Mouse (Mus musculus) urinary bladder, postnatal 25 days (tissue): ENCODE measurements around the gene Eif2s1.

Experiments used
- DNase-seq: peaks from one replicate; pipeline ENCODE4 v3.0.0; 2022; ENCODE audit warnings: low spot score

Eif2s1 gene

DNA sequence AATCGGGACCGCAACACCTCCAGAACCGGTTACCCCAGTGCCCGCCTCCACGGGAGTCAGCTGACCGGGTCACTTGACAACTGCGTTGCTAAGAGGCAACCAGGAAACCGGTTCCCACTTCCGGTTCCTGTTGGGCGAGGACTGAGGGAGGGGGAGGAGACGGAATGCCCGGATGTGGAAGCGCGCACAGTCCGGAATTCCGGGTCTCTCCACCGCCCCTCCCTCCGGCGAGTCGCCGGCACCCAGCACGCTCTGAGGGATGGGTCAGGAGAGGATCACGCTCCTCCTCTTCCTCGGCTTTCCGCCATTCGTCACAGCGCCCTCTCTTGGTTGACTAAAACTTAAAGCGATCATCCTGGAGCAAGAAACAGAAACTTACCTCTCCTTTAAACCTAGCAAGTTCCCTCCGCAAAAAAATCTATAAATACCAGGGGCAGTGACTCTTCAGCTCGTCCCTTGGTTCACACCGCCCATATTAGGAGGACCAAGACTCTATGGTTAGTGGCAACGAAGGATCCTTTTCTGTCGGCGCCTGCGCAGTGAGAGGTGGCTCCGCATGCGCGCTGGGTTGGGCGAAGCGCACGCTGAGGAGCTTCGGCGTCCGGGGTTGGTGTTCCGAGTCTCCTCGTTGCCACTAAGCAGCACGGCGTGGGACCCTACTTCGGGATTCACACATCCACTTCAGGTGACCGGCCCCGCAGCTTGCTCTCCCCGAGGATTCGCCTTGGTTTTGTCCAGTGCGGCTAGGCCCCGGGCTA is at the start of gene Eif2s1, which contains the start of gene Atp6v1d:
Gene Eif2s1 (plus strand): TSS at position 324 of the 758 bp plus-strand sequence.
Gene Atp6v1d (minus strand): TSS at position 143 of the 758 bp plus-strand sequence.
- DNase-seq: peak; percentile 96

DNA sequence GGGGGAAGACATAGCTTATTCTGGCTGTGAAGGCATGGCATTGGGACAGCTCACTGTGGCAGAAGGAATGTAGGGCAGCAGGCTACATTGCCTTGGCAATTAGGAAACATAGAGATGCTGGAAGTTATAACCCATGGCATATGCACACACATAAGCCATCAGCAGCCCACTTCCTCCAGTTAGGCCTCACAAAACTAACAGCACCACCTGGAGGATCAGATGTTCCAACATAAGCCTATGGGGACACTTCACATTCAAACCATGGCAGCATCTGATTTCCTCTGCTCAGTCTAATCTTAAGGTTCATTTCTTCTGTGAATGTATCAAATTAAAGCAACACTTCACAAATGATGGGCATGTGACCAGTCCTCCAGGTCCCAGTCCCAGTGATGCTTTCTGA is 47.2 kb upstream of the Eif2s1 start:
- DNase-seq: no peak

DNA sequence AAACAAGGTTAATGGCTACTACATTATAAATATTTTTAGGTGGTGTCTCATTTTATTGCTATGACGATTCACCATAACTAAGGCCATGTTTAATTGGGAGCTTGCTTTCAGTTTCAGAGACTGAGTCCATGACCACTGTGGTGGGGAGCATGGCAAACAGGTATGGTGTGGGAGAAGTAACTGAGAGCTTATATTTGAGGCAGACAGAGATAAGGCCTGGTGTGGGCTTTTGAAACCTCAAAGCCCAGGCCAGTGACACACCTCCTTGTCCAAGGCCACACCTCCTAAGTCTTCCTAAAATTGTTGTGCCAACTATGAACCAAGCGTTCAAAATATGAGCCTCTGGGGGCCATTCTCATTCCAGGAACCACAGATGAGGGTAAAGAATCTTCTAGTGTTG is 27.1 kb upstream of the Eif2s1 start:
- DNase-seq: no peak

DNA sequence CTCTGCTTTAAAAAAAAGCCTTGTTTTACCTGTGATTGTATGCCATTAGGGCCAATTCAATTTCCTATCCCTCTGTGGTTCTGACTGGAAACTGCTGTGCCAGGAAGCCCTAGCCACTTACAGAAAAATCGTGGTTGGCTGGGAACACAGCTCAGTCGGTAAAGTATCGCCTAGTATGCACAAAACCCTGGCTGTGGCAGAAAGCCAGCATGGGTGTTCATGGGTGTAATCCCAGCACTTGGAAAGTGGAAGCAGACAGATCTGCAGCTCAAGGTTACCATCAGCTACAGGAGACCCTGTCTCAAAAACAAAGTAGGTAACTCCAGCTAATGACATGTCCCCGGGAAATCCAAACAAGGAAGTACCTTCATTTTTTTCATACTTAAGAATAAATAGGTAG is 21.7 kb upstream of the Eif2s1 start:
- DNase-seq: no peak

DNA sequence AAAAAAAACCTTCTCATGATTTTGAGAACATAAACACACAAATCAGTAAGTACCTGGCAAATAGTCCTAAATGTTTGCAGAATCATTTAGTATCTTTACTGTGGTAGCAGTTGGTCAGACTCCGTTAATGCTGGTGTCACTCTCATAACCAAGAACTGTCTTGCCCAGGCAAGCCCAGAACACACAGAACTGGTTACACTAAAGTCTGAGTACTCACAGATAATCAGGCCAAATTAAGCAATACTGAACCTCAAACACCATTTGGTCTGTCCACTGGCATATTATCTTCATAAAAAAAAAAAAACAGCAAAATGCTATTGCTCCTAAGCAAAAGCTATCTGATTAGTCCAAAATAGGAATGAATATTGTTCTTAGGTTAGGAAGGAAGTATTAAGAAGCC is 19.2 kb upstream of the Eif2s1 start:
- DNase-seq: no peak

DNA sequence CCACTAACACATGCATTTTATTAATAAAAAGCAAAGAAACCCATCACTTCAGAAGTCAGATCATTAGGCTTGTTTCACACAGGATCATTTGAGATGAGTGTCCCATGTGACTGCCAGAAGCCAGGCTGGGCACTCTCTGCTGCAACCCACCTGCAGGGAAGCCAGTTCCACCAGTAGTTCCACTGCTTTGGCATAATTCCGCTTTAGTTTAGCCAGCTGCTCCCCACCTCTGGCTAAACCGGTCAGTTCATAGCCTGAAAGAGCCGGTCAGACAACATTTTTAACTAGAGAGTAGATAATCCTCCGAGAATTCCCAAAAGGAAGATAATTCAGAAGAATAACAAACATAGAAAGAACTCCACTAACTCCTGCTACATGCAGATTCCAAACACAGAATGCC is 13.4 kb upstream of the Eif2s1 start:
- DNase-seq: peak; percentile 29

DNA sequence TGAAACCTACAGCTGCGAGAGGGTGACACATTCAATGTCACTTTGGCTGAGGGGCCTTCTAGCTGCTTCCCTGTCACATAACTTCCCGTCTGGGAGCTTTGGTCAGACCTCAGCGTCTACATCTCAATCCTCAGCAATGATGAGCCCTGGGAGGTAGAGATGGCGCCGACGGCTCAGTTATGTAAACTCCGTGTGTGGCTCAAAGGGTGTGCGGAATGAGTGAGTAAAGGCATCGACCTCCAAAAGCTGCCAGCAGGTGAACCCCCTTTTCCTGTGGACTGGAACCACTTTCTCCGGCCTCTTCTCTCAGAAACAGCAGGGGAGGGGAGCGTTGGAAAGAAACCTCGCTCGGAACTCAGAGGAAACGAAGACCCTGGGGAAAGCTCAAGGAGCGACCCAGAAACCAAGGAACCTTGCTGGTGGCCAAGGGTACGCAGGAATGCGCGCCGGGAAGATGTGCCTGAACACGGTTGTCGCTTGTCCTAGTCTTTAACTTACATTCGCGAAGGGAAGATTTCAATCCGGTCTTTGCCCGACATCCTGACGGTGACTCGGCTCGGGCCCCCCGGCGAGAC is 611 bp upstream of the Eif2s1 start:
- no peak for DNase-seq

DNA sequence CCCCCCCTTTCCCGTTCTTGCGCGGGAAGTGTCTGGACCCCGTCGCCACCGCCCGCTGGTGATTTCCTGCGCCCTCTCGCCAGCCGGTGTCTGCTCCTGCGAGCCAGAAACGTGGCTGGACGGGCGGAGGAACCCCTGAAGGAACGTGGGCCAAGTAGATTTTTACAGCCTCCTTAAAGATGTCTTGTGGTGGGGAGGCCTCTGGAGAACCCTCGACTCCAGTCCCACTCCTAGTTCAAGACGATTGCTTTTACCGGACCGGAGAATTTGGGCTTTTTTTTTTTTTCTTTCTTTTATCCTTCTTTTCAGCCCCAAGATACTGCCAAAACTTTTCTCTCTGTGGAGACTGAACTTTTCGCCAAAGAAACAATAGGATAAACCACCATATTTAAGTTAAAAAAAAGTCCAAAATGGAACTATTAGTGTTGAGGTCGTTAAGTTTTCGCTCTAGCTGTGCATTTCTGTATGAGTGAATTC is 673 bp downstream of the Eif2s1 start:
- no peak for DNase-seq

DNA sequence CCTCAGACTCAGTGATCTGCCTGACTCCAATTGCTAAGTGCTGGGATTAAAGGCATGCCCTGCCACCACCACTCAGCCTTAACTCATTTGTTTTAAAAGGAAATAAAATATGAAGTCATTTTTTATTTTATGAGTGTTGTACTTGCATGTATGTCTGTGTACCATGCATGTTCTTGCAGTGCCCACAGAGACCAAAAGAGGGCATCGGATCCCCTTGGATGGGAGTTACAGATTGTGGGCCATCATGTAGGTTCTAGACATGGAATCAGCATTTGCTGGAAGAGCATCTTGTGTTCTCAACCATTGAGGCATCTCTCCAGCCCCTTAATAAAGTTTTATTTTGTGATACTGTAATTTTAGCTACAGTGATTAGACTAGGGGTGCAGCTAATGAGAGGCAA is 3.8 kb downstream of the Eif2s1 start:
- no peak for DNase-seq

DNA sequence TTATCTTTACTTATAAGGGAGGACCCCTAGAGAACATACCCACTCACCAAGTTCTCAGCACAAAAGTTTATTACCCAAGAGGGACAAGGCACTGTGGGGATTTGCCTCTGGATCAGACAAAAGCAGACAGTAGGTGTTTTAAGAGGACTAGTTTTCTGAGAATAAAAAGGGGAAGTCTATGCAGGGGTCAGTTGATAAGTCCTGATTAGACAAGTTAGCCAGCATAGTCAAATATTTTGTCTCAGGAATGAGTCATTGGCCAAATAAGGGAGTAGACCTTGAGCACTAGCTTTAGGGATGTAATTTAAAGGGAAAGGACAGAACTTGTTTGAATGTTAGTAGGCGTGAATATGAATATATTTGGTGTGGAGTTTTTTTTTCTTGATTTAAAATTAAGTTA is 6.5 kb downstream of the Eif2s1 start:
- DNase-seq: no peak

DNA sequence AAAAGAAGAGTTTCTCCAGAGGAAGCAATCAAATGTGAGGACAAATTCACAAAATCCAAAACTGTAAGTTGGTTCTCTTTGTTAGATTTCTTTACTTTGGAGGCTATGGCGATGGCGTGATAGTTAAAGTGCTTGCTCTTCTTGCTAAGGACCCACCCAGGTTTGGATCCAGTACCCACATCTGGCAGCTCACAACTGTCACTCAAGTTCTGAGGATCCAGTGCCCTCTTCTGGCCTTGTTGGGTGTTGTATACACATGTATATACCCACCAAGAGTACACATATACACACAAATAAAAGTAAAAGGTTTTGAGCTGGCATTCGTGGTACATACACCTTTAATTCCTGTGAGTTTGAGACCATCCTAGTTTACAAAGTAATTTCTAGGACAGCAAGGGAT is 13.0 kb downstream of the Eif2s1 start:
- no peak for DNase-seq

DNA sequence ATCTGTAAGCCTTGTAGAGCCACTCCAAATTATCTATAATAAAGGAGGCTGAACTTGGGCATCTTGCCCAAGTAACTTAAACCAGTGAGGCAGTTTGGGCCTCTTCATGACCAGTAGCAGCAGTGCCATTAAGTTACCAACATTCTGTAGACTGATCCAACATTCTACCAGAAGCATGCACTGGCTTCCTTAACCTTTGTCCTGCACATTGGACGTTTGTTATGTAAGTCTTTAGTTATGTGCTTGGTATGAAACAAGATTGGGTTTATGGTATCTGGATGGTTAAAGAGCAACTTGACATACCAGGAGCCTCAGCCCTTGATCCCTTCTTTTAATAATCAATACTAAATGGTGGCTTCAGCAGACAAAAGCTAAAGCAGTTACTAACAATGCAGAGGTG is 28.4 kb downstream of the Eif2s1 start:
- DNase-seq: no peak

DNA sequence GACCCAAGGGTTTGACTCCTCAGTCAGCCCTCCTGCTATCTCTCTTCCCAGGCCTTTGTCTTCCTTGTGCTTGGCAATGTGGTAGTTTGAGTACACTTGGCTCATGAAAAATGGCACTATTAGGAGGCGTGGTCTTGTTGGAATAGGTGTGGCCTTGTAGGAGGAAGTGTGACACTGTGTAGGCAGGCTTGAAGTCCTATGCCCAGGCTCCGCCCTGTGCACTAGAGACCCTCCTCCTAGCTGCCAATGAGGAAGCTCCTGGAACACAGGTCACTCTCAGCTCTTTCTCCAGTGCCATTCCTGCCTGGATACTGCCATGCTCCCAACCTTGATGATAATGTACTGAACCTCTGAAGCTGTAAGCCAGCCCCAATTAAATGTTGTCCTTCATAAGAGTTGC is 29.5 kb downstream of the Eif2s1 start:
- no peak for DNase-seq

DNA sequence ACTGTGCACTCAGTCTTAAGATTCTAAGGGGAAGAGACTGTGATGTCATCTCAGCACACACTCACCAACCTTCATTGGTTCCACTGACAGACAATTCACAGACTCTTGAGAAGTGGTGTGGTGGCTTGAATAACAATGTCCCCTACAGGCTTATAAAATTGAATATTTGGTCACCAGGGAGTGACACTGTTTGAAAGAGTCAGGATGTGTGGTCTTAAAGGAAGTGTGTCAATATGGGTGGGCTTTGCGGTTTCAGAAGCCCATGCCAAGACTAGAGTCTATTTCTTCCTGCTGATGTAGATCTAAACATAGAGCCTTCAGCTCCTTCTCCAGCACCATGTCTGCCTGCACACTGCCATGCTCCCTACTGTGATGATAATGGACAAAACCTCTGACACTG is 36.2 kb downstream of the Eif2s1 start:
- DNase-seq: no peak

DNA sequence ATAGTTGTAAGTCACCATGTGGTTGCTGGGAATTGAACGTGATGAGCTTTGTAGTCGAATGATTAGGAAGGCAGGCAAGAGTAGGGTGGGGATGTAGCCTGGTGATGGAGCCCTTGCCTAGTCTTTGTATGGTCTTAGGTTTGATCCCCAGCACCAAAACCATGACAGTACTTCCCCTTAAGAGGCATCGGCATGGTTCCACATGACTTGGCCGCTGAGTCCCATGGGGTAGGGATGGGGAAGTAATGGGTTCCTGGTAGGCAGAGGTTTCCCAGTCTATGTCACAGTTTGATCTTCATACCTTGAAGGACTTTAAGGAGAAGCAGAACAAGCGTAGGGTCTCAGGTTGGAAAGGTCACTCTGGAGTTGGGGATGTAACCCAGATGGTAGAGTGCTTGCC is 39.8 kb downstream of the Eif2s1 start:
- DNase-seq: no peak

DNA sequence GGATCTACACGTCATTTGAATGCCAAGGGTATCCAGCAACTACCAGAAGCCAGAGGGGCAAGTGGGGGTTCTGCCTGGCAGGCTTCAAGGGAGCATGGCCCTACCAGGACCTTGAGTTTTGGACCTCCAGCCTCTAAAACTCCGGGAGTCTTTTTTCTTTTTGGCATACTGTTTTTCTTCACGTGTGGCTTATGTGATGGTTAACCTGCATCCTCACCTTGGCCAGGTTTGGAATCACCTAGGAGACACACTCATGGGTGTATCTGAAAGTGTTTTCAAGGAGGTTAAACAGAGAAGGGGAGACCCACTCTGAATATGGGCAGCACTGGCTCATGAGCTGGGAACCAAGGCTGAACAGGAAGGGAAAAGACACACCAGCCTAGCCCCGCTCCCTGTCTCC is 41.7 kb downstream of the Eif2s1 start:
- DNase-seq: no peak

DNA sequence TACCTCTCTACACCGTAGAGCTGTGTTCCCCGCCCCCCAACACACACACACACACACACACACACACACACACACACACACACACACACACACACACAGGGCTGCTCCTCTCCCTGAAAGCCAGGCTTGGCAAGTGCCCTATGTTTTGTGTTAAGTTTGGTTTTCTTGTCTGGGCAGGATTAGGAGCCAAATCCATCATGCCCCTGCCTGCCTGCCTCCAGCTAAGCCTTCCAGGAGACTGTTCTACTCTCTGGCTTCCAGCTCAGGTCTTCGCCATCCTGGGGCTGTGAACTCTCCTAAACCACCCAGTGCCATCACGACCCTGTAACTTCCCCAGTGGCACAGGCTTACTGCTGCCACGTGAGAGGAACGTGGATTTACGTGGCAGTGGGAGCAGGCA is 42.9 kb downstream of the Eif2s1 start:
- no peak for DNase-seq

DNA sequence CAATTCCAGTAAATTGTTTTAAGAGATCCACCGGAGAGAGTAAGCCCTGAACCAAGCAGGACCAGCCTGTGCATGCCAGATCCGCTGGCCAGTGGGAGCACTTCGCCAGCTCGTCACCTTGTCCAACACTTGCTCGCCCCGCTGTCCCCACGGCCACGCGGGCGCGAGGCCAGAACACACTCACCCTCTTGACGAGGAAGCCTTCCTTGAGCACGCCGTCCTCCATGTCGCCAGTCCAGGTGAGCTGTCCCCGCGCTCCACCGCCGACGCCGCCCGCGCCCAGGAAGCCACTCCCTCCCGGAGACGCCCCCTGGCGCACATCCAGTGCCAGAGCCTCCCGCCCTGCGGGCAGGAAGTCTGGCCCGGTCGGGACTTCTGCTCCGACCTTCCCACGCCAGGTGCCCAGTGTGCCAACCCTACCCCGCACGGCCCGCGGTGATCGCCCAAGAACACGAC is 45.1 kb downstream of the Eif2s1 start, which contains the start of gene Plek2:
Gene Plek2 (minus strand): TSS at position 258 of the 456 bp plus-strand sequence.
- DNase-seq: peak; percentile 78

DNA sequence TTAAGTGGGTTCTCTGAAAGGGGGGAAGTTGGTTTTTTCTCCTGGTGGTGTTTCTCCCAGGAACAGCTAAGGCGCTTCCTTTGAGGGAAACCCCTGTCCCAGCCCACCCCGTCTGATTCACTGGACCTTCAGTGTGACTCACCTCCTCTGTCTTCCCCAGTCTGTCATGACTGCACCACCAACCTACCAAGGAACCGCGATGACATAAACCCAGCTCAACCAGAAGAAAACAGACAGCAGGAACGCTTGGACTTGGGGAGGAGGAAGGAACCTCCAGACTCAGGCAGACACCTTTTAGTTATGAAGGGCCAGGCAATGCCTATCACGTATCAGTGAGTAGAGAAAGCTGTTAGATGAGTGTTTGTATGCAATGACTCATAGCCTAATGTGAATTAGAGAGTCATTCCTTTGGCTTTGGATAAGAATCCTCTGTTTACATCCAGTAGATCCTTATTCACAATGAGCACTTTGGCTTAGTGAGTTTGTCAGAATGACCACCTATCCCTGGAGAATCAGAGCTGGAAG is 46.5 kb downstream of the Eif2s1 start:
- DNase-seq: no peak

DNA sequence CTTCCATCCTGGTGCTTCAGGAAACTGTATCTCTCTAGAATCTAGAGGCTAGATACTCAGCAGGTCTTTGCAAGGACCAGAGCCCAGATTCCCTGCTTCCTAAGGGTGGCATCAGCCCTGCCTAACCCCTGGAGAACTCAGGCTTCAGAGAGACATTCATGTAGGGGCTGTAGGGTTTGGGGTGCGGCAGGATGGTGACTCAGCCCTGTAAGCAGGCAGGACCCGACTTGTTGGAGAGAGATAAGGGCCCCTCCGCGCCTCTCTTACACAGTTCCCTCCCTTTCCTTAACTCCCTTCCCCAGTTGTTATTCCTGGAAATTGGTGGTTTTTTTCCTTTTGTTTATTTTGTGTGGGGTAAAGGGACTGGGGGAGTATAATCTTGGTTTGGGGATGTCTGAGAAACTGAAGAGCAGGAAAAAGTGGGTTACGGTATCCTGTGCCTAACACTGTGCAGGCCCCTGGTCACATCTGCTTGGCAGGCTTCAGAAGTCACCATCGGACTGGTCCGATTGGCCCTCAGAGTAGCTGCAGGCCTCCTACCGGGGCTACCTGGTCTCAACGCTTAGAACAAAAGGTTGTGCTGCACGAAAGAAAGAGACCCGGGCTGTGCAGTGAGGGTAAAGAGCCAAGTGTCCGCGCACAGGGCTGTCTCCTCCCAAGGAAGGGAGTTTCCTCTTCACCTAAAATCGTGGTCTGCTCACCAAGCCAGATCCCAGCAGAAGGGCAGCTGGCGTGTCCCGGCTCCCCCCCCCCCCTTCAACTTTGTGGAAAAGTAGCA is 49.3 kb downstream of the Eif2s1 start:
- no peak for DNase-seq

DNA sequence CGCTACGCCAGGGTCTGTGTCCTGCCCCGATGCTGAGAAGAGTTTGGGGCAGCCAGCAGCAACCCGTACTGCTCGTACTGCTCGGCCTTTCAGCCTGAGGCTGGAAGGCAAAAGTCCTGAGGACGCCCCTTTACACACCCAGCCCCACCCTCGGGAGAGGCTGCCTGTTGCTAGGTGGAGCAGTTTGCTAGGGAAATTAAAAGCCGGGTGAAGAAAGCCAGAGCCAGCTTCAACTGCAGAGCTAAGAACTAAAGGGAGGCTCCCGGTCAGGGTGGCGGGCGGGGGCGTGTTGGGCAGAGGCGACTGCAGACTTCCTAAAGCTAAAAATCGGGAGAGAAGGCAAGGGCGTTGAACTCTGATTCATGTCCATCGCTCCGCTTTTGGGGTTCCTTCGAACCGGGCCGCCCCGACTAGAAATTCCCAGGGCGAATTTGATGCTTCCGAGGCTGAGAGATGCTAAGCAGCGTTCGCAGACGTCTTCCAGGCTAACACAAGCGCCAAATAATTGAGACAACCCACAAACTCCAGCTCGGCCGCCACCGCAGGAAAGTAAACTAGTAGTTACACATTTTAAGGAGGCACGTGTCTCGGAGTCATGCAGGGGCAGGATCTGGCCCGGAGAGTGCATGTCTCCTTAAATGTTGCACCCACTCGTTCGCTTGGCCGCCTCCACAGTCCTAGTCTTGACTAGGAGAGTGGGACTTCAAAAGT is 50.2 kb downstream of the Eif2s1 start:
- DNase-seq: peak; percentile 34

DNA sequence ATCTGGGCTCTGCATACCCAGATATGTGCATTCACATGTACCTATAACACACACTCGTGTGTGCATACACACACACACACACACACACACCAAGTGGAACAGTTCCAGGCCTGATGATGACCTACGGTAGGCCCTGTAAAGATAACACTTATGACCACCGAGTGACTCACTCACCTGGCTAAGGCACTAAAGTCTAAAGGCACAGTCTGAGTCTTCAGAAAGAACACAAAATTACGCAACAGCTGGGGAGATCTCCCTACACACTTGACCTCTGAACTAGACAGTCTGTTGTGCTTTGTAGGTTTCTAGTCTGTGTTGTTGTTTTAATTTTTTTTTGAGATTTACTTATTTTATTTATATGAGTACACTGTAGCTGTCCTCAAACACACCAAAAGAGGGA is 52.8 kb downstream of the Eif2s1 start:
- no peak for DNase-seq
